Mouse (Mus musculus) kidney, adult 18-20 months (tissue): ENCODE data around the gene Mpnd.

Source experiments
- DNase-seq: peaks from one replicate; pipeline ENCODE4 v3.0.0; 2021

The Mpnd gene

GRCm38 (mm10) chr17:56020400-56021084 lies 15.0 kb downstream of the Mpnd start:
- DNase-seq, result no peak

GRCm38 (mm10) chr17:56021161-56021910 lies 15.8 kb downstream of the Mpnd start:
- no peak for DNase-seq

GRCm38 (mm10) chr17:56022131-56022988 lies 16.8 kb downstream of the Mpnd start:
- no peak for DNase-seq

- no peak for DNase-seq
These were observed 17.4 kb downstream of the Mpnd start for GRCm38 (mm10) chr17:56022989-56023290.

- no peak for DNase-seq
These were observed 17.9 kb downstream of the Mpnd start for GRCm38 (mm10) chr17:56023386-56023785.

GRCm38 (mm10) chr17:56024476-56024875 lies 19.0 kb downstream of the Mpnd start:
- DNase-seq, result no peak

- no peak for DNase-seq
These were observed 19.4 kb downstream of the Mpnd start for GRCm38 (mm10) chr17:56024931-56025330.

- no peak for DNase-seq
These were observed 20.8 kb downstream of the Mpnd start for GRCm38 (mm10) chr17:56026303-56026702.

GRCm38 (mm10) chr17:56026881-56027280 lies 21.4 kb downstream of the Mpnd start:
- DNase-seq, result no peak

- no peak for DNase-seq
These were observed 22.4 kb downstream of the Mpnd start for GRCm38 (mm10) chr17:56027801-56028441.

- DNase-seq, result no peak
These were observed 24.8 kb downstream of the Mpnd start for GRCm38 (mm10) chr17:56030238-56030870.

- peak; percentile 62 for DNase-seq
These were observed 25.4 kb downstream of the Mpnd start for GRCm38 (mm10) chr17:56030919-56031318.

GRCm38 (mm10) chr17:56031431-56031830 lies 25.9 kb downstream of the Mpnd start:
- no peak for DNase-seq

GRCm38 (mm10) chr17:56032127-56032733 lies 26.7 kb downstream of the Mpnd start:
- DNase-seq, result peak; percentile 48

GRCm38 (mm10) chr17:56032831-56033230 lies 27.3 kb downstream of the Mpnd start:
- no peak for DNase-seq

GRCm38 (mm10) chr17:56034040-56034725 lies 28.7 kb downstream of the Mpnd start:
- no peak for DNase-seq

GRCm38 (mm10) chr17:56034726-56035100 lies 29.2 kb downstream of the Mpnd start:
- no peak for DNase-seq

- no peak for DNase-seq
These were observed 29.7 kb downstream of the Mpnd start for GRCm38 (mm10) chr17:56035216-56035615.

GRCm38 (mm10) chr17:56036176-56036900 lies 30.8 kb downstream of the Mpnd start, which contains the start of gene Sh3gl1:
Gene Sh3gl1, minus strand, starts transcription at chr17:56036635.
- DNase-seq, result peak; percentile 99

GRCm38 (mm10) chr17:56036901-56037287 lies 31.4 kb downstream of the Mpnd start:
- DNase-seq, result no peak
